Mouse (Mus musculus): ENCODE results near the gene Vangl1. TPM values are rescaled to one million over a fixed set of nuclear protein-coding genes. Genes with fewer than 3 reads are reported as not detected.

The Vangl1 gene
- polyA plus RNA-seq, 1 experiment from 2014 or later = 7.8 TPM

GRCm38 (mm10) chr3:102159423-102160325, 44.8 kb downstream of the Vangl1 start:
- Histone ChIP-seq H3K4me2 (ENCODE audit: low read length) (no peak overlapping the region), H3K4me1 (ENCODE audit: control insufficient read depth, insufficient read depth, low read length) (no peaks in the 10 kb centered on the region), H3K9ac (replicated peaks; ENCODE audit: low read length) (no peak overlapping the region), H3K9me3 (ENCODE audit: control insufficient read depth, low read length) (no peaks in the 10 kb centered on the region), H3K27me3 (ENCODE audit: control insufficient read depth, insufficient read depth, low read length) (no peaks in the 10 kb centered on the region), H3K27ac (replicated peaks; ENCODE audit: low read depth, low read length) (no peak overlapping the region), H3K36me3 (ENCODE audit: control insufficient read depth, insufficient read depth, low read length) (no peaks in the 10 kb centered on the region), H3K4me3 (replicated peaks; ENCODE audit: low read depth, low read length) (no peak overlapping the region)
- ATAC-seq (ENCODE audit: low FRiP score, low TSS enrichment) (no peak), DNase-seq (peak; percentile 61)
- 51% methylated on average over 14 of the region's 14 CpGs for WGBS

GRCm38 (mm10) chr3:102158759-102159422, 45.6 kb downstream of the Vangl1 start:
- H3K4me1 ChIP-seq (ENCODE audit: control insufficient read depth, insufficient read depth, low read length) = no peaks in the 10 kb centered on the region
- ATAC-seq (ENCODE audit: low FRiP score, low TSS enrichment) (no peak), DNase-seq (no peak)
- H3K36me3 ChIP-seq (ENCODE audit: control insufficient read depth, insufficient read depth, low read length) = no peaks in the 10 kb centered on the region
- H3K27me3 ChIP-seq (ENCODE audit: control insufficient read depth, insufficient read depth, low read length) = no peaks in the 10 kb centered on the region
- H3K9ac ChIP-seq (replicated peaks; ENCODE audit: low read length) = no peak overlapping the region
- H3K27ac ChIP-seq (replicated peaks; ENCODE audit: low read depth, low read length) = no peak overlapping the region
- no peaks in the 10 kb centered on the region for H3K9me3 ChIP-seq (ENCODE audit: control insufficient read depth, low read length)
- WGBS = 72% methylated on average over 14 of the region's 14 CpGs
- H3K4me3 ChIP-seq (replicated peaks; ENCODE audit: low read depth, low read length) = no peak overlapping the region
- H3K4me2 ChIP-seq (ENCODE audit: low read length) = no peak overlapping the region

- 93% methylated on average over 6 of the region's 6 CpGs for WGBS
- ATAC-seq (ENCODE audit: low FRiP score, low TSS enrichment) = no peak
Observed at GRCm38 (mm10) chr3:102157652-102158051, 46.8 kb downstream of the Vangl1 start.

GRCm38 (mm10) chr3:102156737-102157136, 47.8 kb downstream of the Vangl1 start:
- no peak for ATAC-seq (ENCODE audit: low FRiP score, low TSS enrichment)
- H3K4me1 ChIP-seq (ENCODE audit: control insufficient read depth, insufficient read depth, low read length) = peaks cover 8% of the 10 kb centered on the region
- H3K27me3 ChIP-seq (ENCODE audit: control insufficient read depth, insufficient read depth, low read length) = no peaks in the 10 kb centered on the region
- no peaks in the 10 kb centered on the region for H3K36me3 ChIP-seq (ENCODE audit: control insufficient read depth, insufficient read depth, low read length)
- no peak overlapping the region for H3K27ac ChIP-seq (replicated peaks; ENCODE audit: low read depth, low read length)
- H3K9me3 ChIP-seq (ENCODE audit: control insufficient read depth, low read length) = no peaks in the 10 kb centered on the region
- H3K4me3 ChIP-seq (replicated peaks; ENCODE audit: low read depth, low read length) = no peak overlapping the region
- DNase-seq = no peak
- H3K4me2 ChIP-seq (ENCODE audit: low read length) = no peak overlapping the region
- WGBS = 93% methylated on average over 7 of the region's 7 CpGs
- H3K9ac ChIP-seq (replicated peaks; ENCODE audit: low read length) = no peak overlapping the region

More at GRCm38 (mm10) chr3:102157652-102158051, 46.8 kb downstream of the Vangl1 start:
- Histone ChIP-seq H3K9me3 (ENCODE audit: control insufficient read depth, low read length) (no peaks in the 10 kb centered on the region), H3K4me3 (replicated peaks; ENCODE audit: low read depth, low read length) (no peak overlapping the region), H3K4me2 (ENCODE audit: low read length) (no peak overlapping the region), H3K27ac (replicated peaks; ENCODE audit: low read depth, low read length) (no peak overlapping the region), H3K27me3 (ENCODE audit: control insufficient read depth, insufficient read depth, low read length) (no peaks in the 10 kb centered on the region), H3K36me3 (ENCODE audit: control insufficient read depth, insufficient read depth, low read length) (no peaks in the 10 kb centered on the region), H3K9ac (replicated peaks; ENCODE audit: low read length) (no peak overlapping the region), H3K4me1 (ENCODE audit: control insufficient read depth, insufficient read depth, low read length) (0 out of 2 replicates have a peak, but pooled peaks cover under 1% of the 10 kb centered on the region)
- no peak for DNase-seq

GRCm38 (mm10) chr3:102154107-102154506, 50.4 kb downstream of the Vangl1 start:
- H3K4me3 ChIP-seq (replicated peaks; ENCODE audit: low read depth, low read length) = no peak overlapping the region
- H3K36me3 ChIP-seq (ENCODE audit: control insufficient read depth, insufficient read depth, low read length) = no peaks in the 10 kb centered on the region
- H3K27me3 ChIP-seq (ENCODE audit: control insufficient read depth, insufficient read depth, low read length) = no peaks in the 10 kb centered on the region
- no peak for DNase-seq
- H3K4me2 ChIP-seq (ENCODE audit: low read length) = no peak overlapping the region
- peaks cover 8% of the 10 kb centered on the region for H3K4me1 ChIP-seq (ENCODE audit: control insufficient read depth, insufficient read depth, low read length)
- H3K27ac ChIP-seq (replicated peaks; ENCODE audit: low read depth, low read length) = no peak overlapping the region
- WGBS = 87% methylated on average over 7 of the region's 7 CpGs
- H3K9ac ChIP-seq (replicated peaks; ENCODE audit: low read length) = no peak overlapping the region
- no peak for ATAC-seq (ENCODE audit: low FRiP score, low TSS enrichment)
- H3K9me3 ChIP-seq (ENCODE audit: control insufficient read depth, low read length) = no peaks in the 10 kb centered on the region

- H3K4me2 ChIP-seq (ENCODE audit: low read length) = no peak overlapping the region
- H3K4me1 ChIP-seq (ENCODE audit: control insufficient read depth, insufficient read depth, low read length) = peaks cover 8% of the 10 kb centered on the region
- no peaks in the 10 kb centered on the region for H3K27me3 ChIP-seq (ENCODE audit: control insufficient read depth, insufficient read depth, low read length)
- H3K27ac ChIP-seq (replicated peaks; ENCODE audit: low read depth, low read length) = no peak overlapping the region
- 17% methylated on average over 4 of the region's 4 CpGs for WGBS
- no peaks in the 10 kb centered on the region for H3K36me3 ChIP-seq (ENCODE audit: control insufficient read depth, insufficient read depth, low read length)
- ATAC-seq (ENCODE audit: low FRiP score, low TSS enrichment) (no peak), DNase-seq (no peak)
- no peaks in the 10 kb centered on the region for H3K9me3 ChIP-seq (ENCODE audit: control insufficient read depth, low read length)
- no peak overlapping the region for H3K9ac ChIP-seq (replicated peaks; ENCODE audit: low read length)
- no peak overlapping the region for H3K4me3 ChIP-seq (replicated peaks; ENCODE audit: low read depth, low read length)
Observed at GRCm38 (mm10) chr3:102152872-102153271, 51.6 kb downstream of the Vangl1 start.

GRCm38 (mm10) chr3:102152471-102152870, 52.0 kb downstream of the Vangl1 start:
- WGBS = 23% methylated on average over 4 of the region's 4 CpGs
- Histone ChIP-seq H3K9me3 (ENCODE audit: control insufficient read depth, low read length) (no peaks in the 10 kb centered on the region), H3K36me3 (ENCODE audit: control insufficient read depth, insufficient read depth, low read length) (no peaks in the 10 kb centered on the region), H3K4me3 (replicated peaks; ENCODE audit: low read depth, low read length) (no peak overlapping the region), H3K4me2 (ENCODE audit: low read length) (no peak overlapping the region), H3K27me3 (ENCODE audit: control insufficient read depth, insufficient read depth, low read length) (no peaks in the 10 kb centered on the region), H3K4me1 (ENCODE audit: control insufficient read depth, insufficient read depth, low read length) (peaks cover 12% of the 10 kb centered on the region), H3K9ac (replicated peaks; ENCODE audit: low read length) (no peak overlapping the region), H3K27ac (replicated peaks; ENCODE audit: low read depth, low read length) (no peak overlapping the region)
- no peak for DNase-seq
- no peak for ATAC-seq (ENCODE audit: low FRiP score, low TSS enrichment)

GRCm38 (mm10) chr3:102151850-102152249, 52.6 kb downstream of the Vangl1 start:
- H3K27me3 ChIP-seq (ENCODE audit: control insufficient read depth, insufficient read depth, low read length) = no peaks in the 10 kb centered on the region
- H3K4me1 ChIP-seq (ENCODE audit: control insufficient read depth, insufficient read depth, low read length) = peaks cover 16% of the 10 kb centered on the region
- no peak overlapping the region for H3K4me2 ChIP-seq (ENCODE audit: low read length)
- peak; percentile 24 for DNase-seq
- no peaks in the 10 kb centered on the region for H3K36me3 ChIP-seq (ENCODE audit: control insufficient read depth, insufficient read depth, low read length)
- 9% methylated on average over 4 of the region's 4 CpGs for WGBS
- H3K9ac ChIP-seq (replicated peaks; ENCODE audit: low read length) = no peak overlapping the region
- no peaks in the 10 kb centered on the region for H3K9me3 ChIP-seq (ENCODE audit: control insufficient read depth, low read length)
- ATAC-seq (ENCODE audit: low FRiP score, low TSS enrichment) = no peak
- H3K4me3 ChIP-seq (replicated peaks; ENCODE audit: low read depth, low read length) = no peak overlapping the region
- no peak overlapping the region for H3K27ac ChIP-seq (replicated peaks; ENCODE audit: low read depth, low read length)
